Mouse (Mus musculus) C2C12 (cell line): ENCODE measurements around the gene Tnnt1. TPM values are rescaled to one million over a fixed set of nuclear protein-coding genes. Genes with fewer than 3 reads are reported as not detected.

ENCODE experiments used
- H3K27me3 ChIP-seq: one replicate; pipeline ENCODE4 v1.6.1; 2011; ENCODE audit not compliant: control insufficient read depth, insufficient read depth, insufficient read length
- H3K36me3 ChIP-seq: one replicate; pipeline ENCODE4 v1.6.1; 2011; ENCODE audit not compliant: control insufficient read depth, insufficient read depth
- H3K4me3 ChIP-seq: one replicate; pipeline ENCODE4 v1.5.1; 2011; ENCODE audit warnings: mild to moderate bottlenecking, control low read depth; ENCODE audit not compliant: poor library complexity, insufficient read depth, severe bottlenecking
- H3K79me2 ChIP-seq: one replicate; pipeline ENCODE4 v1.6.1; 2011; ENCODE audit not compliant: control insufficient read depth, insufficient read depth
- H3K79me3 ChIP-seq: one replicate; pipeline ENCODE4 v1.6.1; 2011; ENCODE audit warnings: low read depth, control low read depth
- H3ac ChIP-seq: one replicate; pipeline ENCODE3; 2011; ENCODE audit warnings: low read depth; ENCODE audit not compliant: control insufficient read depth, insufficient read length
- CEBPB ChIP-seq: IDR thresholded peaks from one replicate; pipeline ENCODE4 v1.6.1; 2011; ENCODE audit warnings: low read depth, mild to moderate bottlenecking, control low read depth, moderate library complexity
- CTCF ChIP-seq: IDR thresholded peaks from one replicate; pipeline ENCODE4 v1.5.1; 2011; ENCODE audit not compliant: control insufficient read depth, insufficient read depth, insufficient read length
- FOSL1 ChIP-seq: IDR thresholded peaks from one replicate; pipeline ENCODE4 v1.8.0; 2011; ENCODE audit warnings: mild to moderate bottlenecking, low read length; ENCODE audit not compliant: poor library complexity, insufficient read depth, severe bottlenecking
- MAX ChIP-seq: IDR thresholded peaks from one replicate; pipeline ENCODE4 v1.6.1; 2011; ENCODE audit warnings: mild to moderate bottlenecking, control low read depth
- MYOD1 ChIP-seq: IDR thresholded peaks from one replicate; pipeline ENCODE4 v1.6.1; 2011; ENCODE audit warnings: low read depth; ENCODE audit not compliant: control insufficient read depth, insufficient read length
- MYOG ChIP-seq: IDR thresholded peaks from one replicate; pipeline ENCODE4 v1.6.1; 2011; ENCODE audit not compliant: control insufficient read depth, insufficient read length; ENCODE audit errors: extremely low read depth
- USF1 ChIP-seq: IDR thresholded peaks from one replicate; pipeline ENCODE4 v1.6.1; 2011; ENCODE audit warnings: low read depth, mild to moderate bottlenecking, control low read depth, moderate library complexity
- long read RNA-seq, 2 experiments: library from polyadenylated mRNA; unstranded; transcript quantifications; one replicate each; pipeline ENCODE4 v2.0.0; 2019 to 2020
- polyA plus RNA-seq: library from polyadenylated mRNA; unstranded; fragments of >200 nt; fragmentation: generic; extraction: Trizol; gene quantifications from one replicate; pipeline ENCODE4 v1.2.1, GENCODE M21; 2012; ENCODE audit warnings: missing spikeins

The Tnnt1 gene
- 34.7 TPM for polyA plus RNA-seq
- long read RNA-seq, experiment 1, partial matches to known transcripts = 45 of 80 reads
- long read RNA-seq, experiment 1, other reads (novel, unspliced or antisense) = 35 of 80 reads
- long read RNA-seq, experiment 2 = 0 reads

DNA sequence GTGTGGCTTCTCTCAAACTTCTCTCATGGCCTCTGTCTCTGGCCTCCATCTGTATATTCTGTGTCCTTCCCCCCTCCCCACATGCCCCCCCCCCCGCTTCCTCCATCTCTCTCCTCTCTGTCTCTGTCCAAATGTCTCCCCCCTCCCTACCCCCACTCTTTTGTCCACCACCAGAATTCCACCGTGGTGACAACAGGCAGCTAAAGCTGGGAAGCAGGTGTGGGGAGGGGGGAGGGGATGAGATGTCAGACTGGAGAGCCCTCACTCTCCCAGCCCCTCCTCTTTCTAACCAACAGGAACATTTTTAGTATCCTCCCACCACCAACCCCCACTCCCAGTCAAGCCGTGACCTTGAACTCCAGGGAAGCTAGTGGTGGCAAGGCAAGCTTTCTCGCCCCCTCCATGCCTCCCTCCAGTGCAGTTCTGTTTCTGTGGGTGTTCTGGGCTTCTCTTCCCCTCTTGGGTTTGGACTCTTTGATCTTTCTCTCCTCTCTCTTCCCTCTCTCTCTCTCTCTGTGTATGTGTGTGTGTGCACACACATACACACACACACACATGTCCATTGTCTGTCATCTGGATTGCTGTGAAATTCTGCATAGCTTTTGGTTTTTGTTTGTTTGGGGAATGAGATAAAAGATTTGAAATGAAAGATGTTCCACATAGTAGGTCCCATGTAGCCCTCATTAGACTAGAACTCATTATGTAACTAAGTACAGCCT is at the start of gene Tnnt1:
TSS of gene Tnnt1 (minus strand) at position 51 of the 719 bp plus-strand sequence.
- Histone ChIP-seq H3K4me3 (no peak within 1 kb of the TSS), H3K36me3 (no peaks in the 10 kb centered on the region), H3K27me3 (no peaks in the 10 kb centered on the region), H3K79me2 (no peaks in the 10 kb centered on the region), H3ac (no peak within 1 kb of the TSS), H3K79me3 (no peaks in the 10 kb centered on the region)
- TF ChIP-seq MYOD1 = peak; percentile 59
- TF ChIP-seq CTCF = no peak
- no peak for TF ChIP-seq CEBPB

DNA sequence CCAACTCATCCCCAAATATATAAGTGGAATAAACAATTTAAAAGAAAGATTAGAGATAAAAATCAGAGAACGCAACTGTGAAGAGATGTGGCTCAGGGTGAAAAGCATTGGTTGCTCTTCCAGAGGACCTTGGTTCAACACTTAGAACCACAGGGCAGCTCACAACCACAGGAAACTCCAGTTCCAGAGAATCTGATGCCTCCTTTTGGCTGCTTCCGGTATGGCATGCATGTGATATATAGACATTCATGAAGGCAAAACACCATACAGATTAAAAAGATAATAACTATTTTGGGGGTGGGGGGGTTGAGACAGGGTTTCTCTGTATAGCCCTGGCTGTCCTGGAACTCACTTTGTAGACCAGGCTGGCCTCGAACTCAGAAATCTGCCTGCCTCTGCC is 46.5 kb upstream of the Tnnt1 start:
- H3K79me3 ChIP-seq = no peaks in the 10 kb centered on the region
- TF ChIP-seq FOSL1 (no peak), MYOD1 (no peak), MYOG (no peak), CEBPB (no peak), MAX (no peak), CTCF (no peak), USF1 (no peak)

DNA sequence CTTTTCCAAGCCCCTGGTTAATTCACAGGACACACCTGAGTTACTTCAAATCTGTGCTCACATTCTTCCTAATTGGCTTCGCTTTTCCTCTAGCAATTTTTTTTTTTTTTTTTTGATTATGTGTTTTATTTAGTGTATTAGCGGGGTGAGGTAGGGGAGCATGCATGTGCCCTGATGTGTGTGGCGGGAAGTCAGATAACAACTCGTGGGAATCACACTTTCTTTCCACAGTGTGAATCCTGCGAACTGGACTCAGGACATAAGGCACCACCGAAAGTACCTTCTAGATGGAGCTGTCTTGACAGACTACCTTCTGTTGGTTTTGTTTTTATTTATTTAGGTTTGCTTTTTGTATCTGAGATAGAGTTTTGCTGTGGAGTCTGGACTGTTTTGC is 41.0 kb upstream of the Tnnt1 start:
- Histone ChIP-seq H3ac (no peak overlapping the region), H3K79me3 (no peaks in the 10 kb centered on the region), H3K27me3 (peaks cover 27% of the 10 kb centered on the region), H3K36me3 (no peaks in the 10 kb centered on the region), H3K4me3 (no peak overlapping the region), H3K79me2 (no peaks in the 10 kb centered on the region)
- TF ChIP-seq MYOD1 = no peak
- no peak for TF ChIP-seq FOSL1
- no peak for TF ChIP-seq MYOG

More for the DNA sequence above, 46.5 kb upstream of the Tnnt1 start:
- H3K27me3 ChIP-seq = peaks cover 18% of the 10 kb centered on the region
- no peaks in the 10 kb centered on the region for H3K36me3 ChIP-seq
- no peak overlapping the region for H3K4me3 ChIP-seq
- H3K79me2 ChIP-seq = no peaks in the 10 kb centered on the region
- no peak overlapping the region for H3ac ChIP-seq

DNA sequence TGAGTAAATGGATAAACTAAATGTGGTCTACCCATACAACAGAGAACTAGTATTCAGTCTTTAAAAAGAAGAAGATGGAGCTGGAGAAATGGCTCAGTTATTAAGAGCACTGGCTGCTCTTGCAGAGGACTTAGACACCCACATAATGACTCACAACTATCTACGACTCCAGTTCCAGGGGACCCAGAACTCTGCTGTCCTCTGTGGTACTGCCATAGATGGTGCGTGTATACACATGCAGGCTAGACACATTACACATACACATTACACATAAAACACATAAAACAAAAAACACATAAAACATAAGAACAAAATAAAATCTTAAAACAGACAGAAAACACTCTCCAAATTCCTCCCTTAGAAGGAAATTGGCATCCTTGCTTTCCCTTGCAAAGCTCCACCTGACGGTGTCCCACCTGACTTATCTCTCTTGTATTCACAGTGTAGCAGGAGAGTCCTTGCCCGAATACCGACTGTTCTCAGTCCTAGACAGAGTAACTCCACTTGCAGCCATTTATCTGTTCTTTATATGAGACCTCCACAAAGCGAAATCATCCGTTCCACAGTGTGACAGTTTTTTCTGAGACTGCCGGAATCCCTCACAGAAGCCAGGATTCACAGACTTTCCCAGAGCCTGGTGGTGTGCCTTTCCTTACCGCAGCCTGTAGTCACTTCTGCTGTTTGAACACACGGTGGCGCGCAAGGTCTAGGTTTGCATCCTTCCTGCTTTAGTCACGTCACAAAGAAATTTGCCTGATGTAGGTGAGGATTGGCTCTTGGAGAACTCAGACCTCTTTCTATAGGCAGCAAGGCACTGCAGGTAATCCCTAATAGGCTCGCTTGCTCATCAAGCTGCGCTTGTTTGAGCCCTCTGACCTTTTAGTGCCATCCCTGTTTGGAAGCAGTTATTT is 40.3 kb upstream of the Tnnt1 start:
- H3K27me3 ChIP-seq = peaks cover 22% of the 10 kb centered on the region
- H3K4me3 ChIP-seq = no peak overlapping the region
- TF ChIP-seq CTCF (peak; percentile 89), MYOG (no peak), FOSL1 (no peak), MYOD1 (no peak), USF1 (no peak), MAX (no peak), CEBPB (no peak)
- H3K79me2 ChIP-seq = no peaks in the 10 kb centered on the region
- H3K36me3 ChIP-seq = no peaks in the 10 kb centered on the region
- no peak overlapping the region for H3ac ChIP-seq
- H3K79me3 ChIP-seq = no peaks in the 10 kb centered on the region

DNA sequence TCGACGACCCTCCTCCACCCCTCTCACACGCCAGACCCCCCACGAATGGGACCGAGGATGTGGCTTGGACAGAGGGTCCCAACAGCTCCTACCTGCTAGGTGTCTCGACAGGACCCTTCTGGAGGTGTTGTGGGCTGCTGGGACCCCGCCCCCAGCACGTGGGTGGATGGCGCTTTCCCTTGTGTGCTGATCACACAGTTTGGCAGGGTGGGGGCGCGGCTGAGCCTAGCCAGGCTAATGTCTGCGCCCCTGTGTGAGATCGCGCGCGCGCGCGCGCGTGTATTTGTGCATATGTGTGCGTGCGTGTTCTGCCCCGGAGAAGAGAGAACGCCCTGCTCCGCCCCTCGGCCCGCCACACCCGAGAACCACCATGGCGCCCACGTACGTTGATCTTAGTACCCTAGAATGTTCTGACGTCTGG is 31.0 kb upstream of the Tnnt1 start, which contains the start of gene Syt5:
TSS of gene Syt5 (minus strand) at position 321 of the 421 bp plus-strand sequence.
- no peak within 1 kb of the TSS for H3K4me3 ChIP-seq
- no peak for TF ChIP-seq MYOD1
- TF ChIP-seq CEBPB = no peak
- no peak for TF ChIP-seq USF1
- TF ChIP-seq CTCF = no peak
- TF ChIP-seq MYOG = no peak
- no peak for TF ChIP-seq MAX
- TF ChIP-seq FOSL1 = no peak
- H3K36me3 ChIP-seq = no peaks in the 10 kb centered on the region

More for the DNA sequence above, 31.0 kb upstream of the Tnnt1 start, which contains the start of gene Syt5:
- H3K79me2 ChIP-seq = no peaks in the 10 kb centered on the region
- H3ac ChIP-seq = no peak within 1 kb of the TSS
- H3K27me3 ChIP-seq = peaks cover 21% of the 10 kb centered on the region
- H3K79me3 ChIP-seq = no peaks in the 10 kb centered on the region
